Mouse (Mus musculus) forebrain, embryonic 11.5 days (tissue): Measurements from ENCODE around the gene Pecr. TPM values are rescaled to one million over a fixed set of nuclear protein-coding genes. Genes with fewer than 3 reads are reported as not detected.
A peak's percentile ranks its signal among the peaks of the same experiment; 100 is the strongest.

Experiments
- ATAC-seq: fragments of 200-750 bp; cut with Nextera tagmentation; replicated peaks from 2 replicates; pipeline ENCODE4 v1.8.0; 2017; ENCODE audit warnings: moderate TSS enrichment; ENCODE audit not compliant: low FRiP score
- DNase-seq: peaks from one replicate; pipeline ENCODE4 v3.0.0-alpha.2; 2017; ENCODE audit warnings: low spot score
- H3K27ac ChIP-seq: fragments of 300-500 bp; sonication (generic); 2 replicates; pipeline ENCODE4 v1.5.1; 2014; ENCODE audit warnings: low read depth, low read length
- H3K27me3 ChIP-seq: fragments of 300-500 bp; sonication (generic); 2 replicates; pipeline ENCODE4 v1.6.1; 2014; ENCODE audit warnings: mild to moderate bottlenecking, low read length, mixed read lengths; ENCODE audit not compliant: control insufficient read depth, insufficient read depth
- H3K36me3 ChIP-seq: fragments of 300-500 bp; sonication (generic); 2 replicates; pipeline ENCODE4 v1.6.1; 2014; ENCODE audit warnings: mild to moderate bottlenecking, low read length, moderate library complexity, mixed read lengths; ENCODE audit not compliant: control insufficient read depth, insufficient read depth
- H3K4me1 ChIP-seq: fragments of 300-500 bp; sonication (generic); replicated peaks from 2 replicates; pipeline ENCODE4 v1.6.1; 2014; ENCODE audit warnings: low read length, mixed read lengths; ENCODE audit not compliant: control insufficient read depth, insufficient read depth
- H3K4me2 ChIP-seq: fragments of 300-500 bp; sonication (generic); 2 replicates; pipeline ENCODE4 v1.6.1; 2014; ENCODE audit warnings: low read depth, mild to moderate bottlenecking, low read length, moderate library complexity, mixed read lengths; ENCODE audit not compliant: severe bottlenecking
- H3K4me3 ChIP-seq: fragments of 300-500 bp; sonication (generic); 2 replicates; pipeline ENCODE4 v1.5.1; 2014; ENCODE audit warnings: low read depth, low read length
- H3K9ac ChIP-seq: fragments of 300-500 bp; sonication (generic); 2 replicates; pipeline ENCODE4 v1.6.1; 2014; ENCODE audit warnings: low read length
- H3K9me3 ChIP-seq: fragments of 300-500 bp; sonication (generic); 2 replicates; pipeline ENCODE4 v1.6.1; 2016; ENCODE audit warnings: low read length, mixed read lengths; ENCODE audit not compliant: control insufficient read depth
- WGBS: fragments of 180-500 bp; shearing (Covaris S2); extraction: QIAGEN DNeasy Blood & Tissue Kit; methylation state at CpG from one replicate; pipeline ENCODE4 v1.1.7; 2014; 5-methylcytosine and 5-hydroxymethylcytosine counted together
- polyA plus RNA-seq: library from polyadenylated mRNA; unstranded; fragments of >200 nt; fragmentation: Nextera tagmentation; extraction: Ambion mirVana; gene quantifications from 2 replicates; pipeline ENCODE4 v1.2.1, GENCODE M21; 2014

Gene Pecr
- polyA plus RNA-seq, result 14.5 and 16.8 TPM in 2 replicates

- H3K9me3 ChIP-seq, result no peaks in the 10 kb centered on the region
- no peaks in the 10 kb centered on the region for H3K36me3 ChIP-seq
- peaks cover 4% of the 10 kb centered on the region; the same call in 1 of the 2 replicates for H3K4me1 ChIP-seq
- DNase-seq (peak; percentile 96), ATAC-seq (peak; percentile 99)
- no peak within 1 kb of the TSS for H3K27ac ChIP-seq
- H3K4me2 ChIP-seq, result peak within 1 kb of the TSS; percentile 83
- no peaks in the 10 kb centered on the region for H3K27me3 ChIP-seq
- peak within 1 kb of the TSS; percentile 72 for H3K9ac ChIP-seq
- under 1% methylated on average over 30 of the region's 30 CpGs for WGBS
- peak within 1 kb of the TSS; percentile 50 for H3K4me3 ChIP-seq
Observed at GRCm38 (mm10) chr1:72283992-72284485, at the start of gene Pecr, which contains the start of gene Tmem169. Pecr (minus strand) TSS chr1:72284314. Tmem169 (plus strand) TSS chr1:72284369.

GRCm38 (mm10) chr1:72326162-72326821 is 42.2 kb upstream of the Pecr start:
- H3K36me3 ChIP-seq, result no peaks in the 10 kb centered on the region; the same call in 1 of the 2 replicates
- no peak overlapping the region for H3K4me2 ChIP-seq
- 96% methylated on average over 11 of the region's 11 CpGs for WGBS

GRCm38 (mm10) chr1:72323248-72323647 is 39.1 kb upstream of the Pecr start:
- no peaks in the 10 kb centered on the region; the same call in 1 of the 2 replicates for H3K36me3 ChIP-seq
- no peak overlapping the region for H3K27ac ChIP-seq
- H3K27me3 ChIP-seq, result no peaks in the 10 kb centered on the region
- H3K4me1 ChIP-seq, result no peaks in the 10 kb centered on the region
- H3K9me3 ChIP-seq, result no peaks in the 10 kb centered on the region
- no peak overlapping the region for H3K4me3 ChIP-seq
- ATAC-seq (no peak), DNase-seq (no peak)
- WGBS, result 95% methylated on average over 4 of the region's 4 CpGs
- H3K9ac ChIP-seq, result no peak overlapping the region
- no peak overlapping the region for H3K4me2 ChIP-seq

More at GRCm38 (mm10) chr1:72326162-72326821, 42.2 kb upstream of the Pecr start:
- Histone ChIP-seq H3K4me3 (no peak overlapping the region), H3K27ac (no peak overlapping the region), H3K9ac (no peak overlapping the region), H3K9me3 (no peaks in the 10 kb centered on the region), H3K27me3 (no peaks in the 10 kb centered on the region), H3K4me1 (no peaks in the 10 kb centered on the region)
- no peak for DNase-seq
- no peak for ATAC-seq

- no peaks in the 10 kb centered on the region for H3K4me1 ChIP-seq
- no peaks in the 10 kb centered on the region for H3K9me3 ChIP-seq
- DNase-seq (no peak), ATAC-seq (no peak)
- peaks cover 2% of the 10 kb centered on the region; the same call in 1 of the 2 replicates for H3K36me3 ChIP-seq
- H3K27ac ChIP-seq, result no peak overlapping the region
- H3K4me2 ChIP-seq, result no peak overlapping the region
- H3K27me3 ChIP-seq, result no peaks in the 10 kb centered on the region
- H3K9ac ChIP-seq, result no peak overlapping the region
- no peak overlapping the region for H3K4me3 ChIP-seq
- WGBS, result 91% methylated on average over 5 of the region's 5 CpGs
Observed at GRCm38 (mm10) chr1:72320759-72321158, 36.6 kb upstream of the Pecr start.

GRCm38 (mm10) chr1:72316901-72317300 is 32.8 kb upstream of the Pecr start:
- no peak for DNase-seq
- no peak overlapping the region for H3K4me2 ChIP-seq
- no peaks in the 10 kb centered on the region for H3K4me1 ChIP-seq
- no peak overlapping the region for H3K27ac ChIP-seq
- H3K9ac ChIP-seq, result no peak overlapping the region
- WGBS, result 86% methylated on average over 7 of the region's 7 CpGs
- no peak overlapping the region for H3K4me3 ChIP-seq
- ATAC-seq, result no peak
- H3K27me3 ChIP-seq, result no peaks in the 10 kb centered on the region
- peaks cover 2% of the 10 kb centered on the region; the same call in 1 of the 2 replicates for H3K36me3 ChIP-seq
- no peaks in the 10 kb centered on the region for H3K9me3 ChIP-seq

- H3K4me1 ChIP-seq, result no peaks in the 10 kb centered on the region
- ATAC-seq, result no peak
- no peak overlapping the region for H3K4me2 ChIP-seq
- H3K27me3 ChIP-seq, result no peaks in the 10 kb centered on the region
- no peaks in the 10 kb centered on the region for H3K9me3 ChIP-seq
- peaks cover 2% of the 10 kb centered on the region; the same call in 1 of the 2 replicates for H3K36me3 ChIP-seq
- no peak for DNase-seq
- H3K27ac ChIP-seq, result no peak overlapping the region
- H3K9ac ChIP-seq, result no peak overlapping the region
- no peak overlapping the region for H3K4me3 ChIP-seq
- WGBS, result 71% methylated on average over 8 of the region's 8 CpGs
Observed at GRCm38 (mm10) chr1:72316409-72316808, 32.3 kb upstream of the Pecr start.

GRCm38 (mm10) chr1:72315447-72315846 is 31.3 kb upstream of the Pecr start:
- Histone ChIP-seq H3K4me3 (no peak overlapping the region), H3K27me3 (no peaks in the 10 kb centered on the region), H3K9ac (no peak overlapping the region), H3K4me2 (no peak overlapping the region), H3K36me3 (peaks cover 2% of the 10 kb centered on the region; the same call in 1 of the 2 replicates), H3K9me3 (no peaks in the 10 kb centered on the region), H3K4me1 (no peaks in the 10 kb centered on the region), H3K27ac (no peak overlapping the region)
- ATAC-seq (no peak), DNase-seq (no peak)
- 85% methylated on average over 4 of the region's 4 CpGs for WGBS

GRCm38 (mm10) chr1:72313399-72314039 is 29.4 kb upstream of the Pecr start:
- Histone ChIP-seq H3K36me3 (peaks cover 2% of the 10 kb centered on the region; the same call in 1 of the 2 replicates), H3K9ac (no peak overlapping the region), H3K4me2 (no peak overlapping the region), H3K27me3 (no peaks in the 10 kb centered on the region), H3K9me3 (no peaks in the 10 kb centered on the region), H3K27ac (no peak overlapping the region), H3K4me3 (no peak overlapping the region), H3K4me1 (no peaks in the 10 kb centered on the region)
- DNase-seq (no peak), ATAC-seq (peak; percentile 33; the same call in 1 of the 2 replicates)
- WGBS, result 75% methylated on average over 5 of the region's 5 CpGs
